Mouse (Mus musculus) forebrain, embryonic 16.5 days (tissue): ENCODE data around the gene Naaa. TPM values are rescaled to one million over a fixed set of nuclear protein-coding genes. Genes with fewer than 3 reads are reported as not detected.

Source experiments
- ATAC-seq: fragments of 200-750 bp; cut with Nextera tagmentation; 2 replicates; pipeline ENCODE4 v1.8.0; 2017; ENCODE audit warnings: mild to moderate bottlenecking, moderate library complexity
- H3K27ac ChIP-seq: fragments of 300-500 bp; sonication (generic); 2 replicates; pipeline ENCODE4 v1.5.1; 2014; ENCODE audit warnings: low read length, control low read depth
- H3K27me3 ChIP-seq: fragments of 300-500 bp; sonication (generic); replicated peaks from 2 replicates; pipeline ENCODE4 v1.6.1; 2014; ENCODE audit warnings: low read length; ENCODE audit not compliant: control insufficient read depth, insufficient read depth
- H3K36me3 ChIP-seq: fragments of 300-500 bp; sonication (generic); 2 replicates; pipeline ENCODE4 v1.6.1; 2014; ENCODE audit not compliant: control insufficient read depth, insufficient read depth
- H3K4me1 ChIP-seq: fragments of 300-500 bp; sonication (generic); replicated peaks from 2 replicates; pipeline ENCODE4 v1.6.1; 2014; ENCODE audit warnings: low read length; ENCODE audit not compliant: control insufficient read depth, insufficient read depth
- H3K4me2 ChIP-seq: fragments of 300-500 bp; sonication (generic); 2 replicates; pipeline ENCODE4 v1.6.1; 2014; ENCODE audit warnings: mild to moderate bottlenecking, low read length, control low read depth
- H3K4me3 ChIP-seq: fragments of 300-500 bp; sonication (generic); replicated peaks from 2 replicates; pipeline ENCODE4 v1.5.1; 2014; ENCODE audit warnings: mild to moderate bottlenecking, low read length, control low read depth
- H3K9ac ChIP-seq: fragments of 300-500 bp; sonication (generic); replicated peaks from 2 replicates; pipeline ENCODE4 v1.6.1; 2014; ENCODE audit warnings: low read depth, low read length, control low read depth
- H3K9me3 ChIP-seq: fragments of 300-500 bp; sonication (generic); 2 replicates; pipeline ENCODE4 v1.6.1; 2016; ENCODE audit warnings: low read length; ENCODE audit not compliant: control insufficient read depth
- WGBS: fragments of 180-500 bp; shearing (Covaris S2); extraction: QIAGEN DNeasy Blood & Tissue Kit; methylation state at CpG from one replicate; pipeline ENCODE4 v1.1.7; 2014; 5-methylcytosine and 5-hydroxymethylcytosine counted together
- polyA plus RNA-seq: library from polyadenylated mRNA; unstranded; fragments of >200 nt; fragmentation: Nextera tagmentation; extraction: Ambion mirVana; gene quantifications from 2 replicates; pipeline ENCODE4 v1.2.1, GENCODE M21; 2015

Gene Naaa
- polyA plus RNA-seq, 1 experiment from 2014 or later, result 8.7 TPM

GRCm38 (mm10) chr5:92245483-92245882 lies 32.5 kb downstream of the Naaa start:
- Histone ChIP-seq H3K27ac (no peak overlapping the region), H3K27me3 (no peaks in the 10 kb centered on the region), H3K4me2 (no peak overlapping the region), H3K9me3 (peaks cover 2% of the 10 kb centered on the region; the same call in 1 of the 2 replicates), H3K4me1 (no peaks in the 10 kb centered on the region), H3K36me3 (no peaks in the 10 kb centered on the region), H3K9ac (no peak overlapping the region), H3K4me3 (no peak overlapping the region)
- no peak for ATAC-seq
- WGBS, result 94% methylated on average over 9 of the region's 9 CpGs

- Histone ChIP-seq H3K27me3 (no peaks in the 10 kb centered on the region), H3K36me3 (no peaks in the 10 kb centered on the region), H3K4me3 (no peak overlapping the region), H3K4me1 (no peaks in the 10 kb centered on the region), H3K4me2 (no peak overlapping the region), H3K27ac (no peak overlapping the region), H3K9me3 (peaks cover under 1% of the 10 kb centered on the region; the same call in 1 of the 2 replicates), H3K9ac (no peak overlapping the region)
- no peak for ATAC-seq
- WGBS, result 100% methylated on average over 2 of the region's 2 CpGs
These were observed 33.1 kb downstream of the Naaa start for GRCm38 (mm10) chr5:92244900-92245299.

- Histone ChIP-seq H3K27ac (no peak overlapping the region), H3K36me3 (no peaks in the 10 kb centered on the region), H3K4me3 (no peak overlapping the region), H3K4me1 (no peaks in the 10 kb centered on the region), H3K4me2 (no peak overlapping the region), H3K27me3 (no peaks in the 10 kb centered on the region), H3K9me3 (no peaks in the 10 kb centered on the region), H3K9ac (no peak overlapping the region)
- WGBS, result 67% methylated on average over 12 of the region's 12 CpGs
- ATAC-seq, result peak; percentile 79
These were observed 37.2 kb downstream of the Naaa start for GRCm38 (mm10) chr5:92240769-92241168.

GRCm38 (mm10) chr5:92239333-92240232 lies 38.4 kb downstream of the Naaa start:
- H3K27ac ChIP-seq, result no peak overlapping the region
- no peaks in the 10 kb centered on the region for H3K4me1 ChIP-seq
- 41% methylated on average over 29 of the region's 29 CpGs for WGBS
- ATAC-seq, result peak; percentile 65
- no peaks in the 10 kb centered on the region for H3K36me3 ChIP-seq
- no peak overlapping the region for H3K9ac ChIP-seq
- H3K27me3 ChIP-seq, result no peaks in the 10 kb centered on the region
- peak overlapping the region; percentile 20 for H3K4me2 ChIP-seq
- no peak overlapping the region for H3K4me3 ChIP-seq
- H3K9me3 ChIP-seq, result no peaks in the 10 kb centered on the region

GRCm38 (mm10) chr5:92234939-92235557 lies 42.9 kb downstream of the Naaa start:
- Histone ChIP-seq H3K9ac (no peak overlapping the region), H3K4me2 (no peak overlapping the region), H3K4me1 (no peaks in the 10 kb centered on the region), H3K4me3 (no peak overlapping the region), H3K9me3 (no peaks in the 10 kb centered on the region), H3K36me3 (no peaks in the 10 kb centered on the region), H3K27ac (no peak overlapping the region), H3K27me3 (no peaks in the 10 kb centered on the region)
- no peak for ATAC-seq
- 73% methylated on average over 5 of the region's 5 CpGs for WGBS

GRCm38 (mm10) chr5:92233366-92233765 lies 44.6 kb downstream of the Naaa start:
- ATAC-seq, result no peak
- no peaks in the 10 kb centered on the region for H3K9me3 ChIP-seq
- 87% methylated on average over 4 of the region's 4 CpGs for WGBS
- H3K27ac ChIP-seq, result no peak overlapping the region
- no peaks in the 10 kb centered on the region for H3K27me3 ChIP-seq
- H3K4me1 ChIP-seq, result no peaks in the 10 kb centered on the region
- H3K36me3 ChIP-seq, result no peaks in the 10 kb centered on the region
- H3K9ac ChIP-seq, result no peak overlapping the region
- H3K4me3 ChIP-seq, result no peak overlapping the region
- H3K4me2 ChIP-seq, result no peak overlapping the region

GRCm38 (mm10) chr5:92231836-92232235 lies 46.1 kb downstream of the Naaa start:
- no peak for ATAC-seq
- H3K9me3 ChIP-seq, result no peaks in the 10 kb centered on the region
- H3K4me1 ChIP-seq, result no peaks in the 10 kb centered on the region
- H3K27me3 ChIP-seq, result no peaks in the 10 kb centered on the region
- no peak overlapping the region for H3K9ac ChIP-seq
- H3K27ac ChIP-seq, result no peak overlapping the region
- no peak overlapping the region for H3K4me2 ChIP-seq
- no peaks in the 10 kb centered on the region for H3K36me3 ChIP-seq
- H3K4me3 ChIP-seq, result no peak overlapping the region
- 83% methylated on average over 10 of the region's 10 CpGs for WGBS

GRCm38 (mm10) chr5:92230306-92230705 lies 47.7 kb downstream of the Naaa start:
- Histone ChIP-seq H3K27me3 (no peaks in the 10 kb centered on the region), H3K27ac (no peak overlapping the region), H3K4me3 (no peak overlapping the region), H3K36me3 (no peaks in the 10 kb centered on the region), H3K9me3 (no peaks in the 10 kb centered on the region), H3K9ac (no peak overlapping the region), H3K4me2 (no peak overlapping the region), H3K4me1 (no peaks in the 10 kb centered on the region)
- WGBS, result 85% methylated on average over 11 of the region's 11 CpGs
- no peak for ATAC-seq

- Histone ChIP-seq H3K36me3 (no peaks in the 10 kb centered on the region), H3K27me3 (no peaks in the 10 kb centered on the region), H3K4me3 (no peak overlapping the region), H3K9me3 (no peaks in the 10 kb centered on the region), H3K9ac (no peak overlapping the region), H3K4me2 (no peak overlapping the region), H3K27ac (no peak overlapping the region), H3K4me1 (no peaks in the 10 kb centered on the region)
- WGBS, result 98% methylated on average over 3 of the region's 3 CpGs
- no peak for ATAC-seq
These were observed 48.5 kb downstream of the Naaa start for GRCm38 (mm10) chr5:92229514-92229913.
